Mouse (Mus musculus) cerebellum, adult 2 months (tissue): ENCODE measurements around the gene Gm10491.

Experiments
- CTCF ChIP-seq: fragments of 200-500 bp; IDR thresholded peaks from 2 replicates; pipeline ENCODE4 v1.5.1; 2011; ENCODE audit warnings: low read depth, mild to moderate bottlenecking, control low read depth, low read length, moderate library complexity, borderline replicate concordance; ENCODE audit not compliant: insufficient read depth
- POLR2A ChIP-seq: fragments of 200-500 bp; IDR thresholded peaks from 2 replicates; pipeline ENCODE4 v1.6.1; 2011; ENCODE audit warnings: low read length, control low read depth, borderline replicate concordance; ENCODE audit not compliant: insufficient read depth

- TF ChIP-seq CTCF (no peak), POLR2A (0 out of 2 replicates have a peak, but pooled peaks have one; percentile 23)
These were observed 39.7 kb upstream of the Gm10491 start, which contains the start of gene Hdac6 for GRCm38 (mm10) chrX:7947108-7947899.
